Mouse (Mus musculus): ENCODE results near the gene Alpl. TPM values are rescaled to one million over a fixed set of nuclear protein-coding genes. Genes with fewer than 3 reads are reported as not detected.

Alpl gene
- polyA plus RNA-seq (2015; fragmentation: Nextera tagmentation; extraction: Ambion mirVana), result 11.9 and 15.5 TPM in 2 replicates

GRCm38 (mm10) chr4:137795611-137796557, at the start of gene Alpl:
Alpl (minus strand) TSS chr4:137796384.
- peak; percentile 63 for ATAC-seq (ENCODE audit: low read depth)
- Histone ChIP-seq H3K27me3 (ENCODE audit: control insufficient read depth, insufficient read depth, low read depth, low read length) (peaks cover 41% of the 10 kb centered on the region), H3K4me2 (ENCODE audit: low read depth, low read length) (peak within 1 kb of the TSS; percentile 51), H3K9ac (ENCODE audit: low read depth, low read length) (peak within 1 kb of the TSS; percentile 42), H3K9me3 (replicated peaks; ENCODE audit: control insufficient read depth, low read length) (no peaks in the 10 kb centered on the region), H3K4me3 (ENCODE audit: low read depth, low read length) (peak within 1 kb of the TSS; percentile 52), H3K27ac (ENCODE audit: low read length) (no peak within 1 kb of the TSS), H3K36me3 (ENCODE audit: control insufficient read depth, insufficient read depth) (no peaks in the 10 kb centered on the region), H3K4me1 (ENCODE audit: control insufficient read depth, low read depth, low read length) (no peaks in the 10 kb centered on the region; the same call in 1 of the 2 replicates)
- 2% methylated on average over 75 of the region's 78 CpGs for WGBS (ENCODE audit: insufficient replicate concordance)

GRCm38 (mm10) chr4:137844656-137845055, 48.5 kb upstream of the Alpl start:
- Histone ChIP-seq H3K4me1 (ENCODE audit: control insufficient read depth, low read depth, low read length) (no peaks in the 10 kb centered on the region), H3K9me3 (replicated peaks; ENCODE audit: control insufficient read depth, low read length) (no peaks in the 10 kb centered on the region), H3K4me3 (ENCODE audit: low read depth, low read length) (no peak overlapping the region), H3K27me3 (ENCODE audit: control insufficient read depth, insufficient read depth, low read depth, low read length) (no peaks in the 10 kb centered on the region), H3K36me3 (ENCODE audit: control insufficient read depth, insufficient read depth) (no peaks in the 10 kb centered on the region), H3K9ac (ENCODE audit: low read depth, low read length) (no peak overlapping the region), H3K27ac (ENCODE audit: low read length) (no peak overlapping the region), H3K4me2 (ENCODE audit: low read depth, low read length) (no peak overlapping the region)
- no peak for ATAC-seq (ENCODE audit: low read depth)
- 21% methylated on average over 11 of the region's 11 CpGs for whole genome bisulfite sequencing (ENCODE audit: insufficient replicate concordance)

- WGBS (ENCODE audit: insufficient replicate concordance), result 71% methylated on average over 5 of the region's 5 CpGs
- H3K36me3 ChIP-seq (ENCODE audit: control insufficient read depth, insufficient read depth), result no peaks in the 10 kb centered on the region
- no peak overlapping the region for H3K9ac ChIP-seq (ENCODE audit: low read depth, low read length)
- no peak for ATAC-seq (ENCODE audit: low read depth)
- no peaks in the 10 kb centered on the region for H3K27me3 ChIP-seq (ENCODE audit: control insufficient read depth, insufficient read depth, low read depth, low read length)
- no peaks in the 10 kb centered on the region for H3K4me1 ChIP-seq (ENCODE audit: control insufficient read depth, low read depth, low read length)
- H3K4me2 ChIP-seq (ENCODE audit: low read depth, low read length), result no peak overlapping the region
- no peak overlapping the region for H3K4me3 ChIP-seq (ENCODE audit: low read depth, low read length)
- H3K27ac ChIP-seq (ENCODE audit: low read length), result no peak overlapping the region
- H3K9me3 ChIP-seq (replicated peaks; ENCODE audit: control insufficient read depth, low read length), result no peaks in the 10 kb centered on the region
Observed at GRCm38 (mm10) chr4:137839452-137839851, 43.3 kb upstream of the Alpl start.

- no peak overlapping the region for H3K4me3 ChIP-seq (ENCODE audit: low read depth, low read length)
- ATAC-seq (ENCODE audit: low read depth), result no peak
- no peaks in the 10 kb centered on the region for H3K27me3 ChIP-seq (ENCODE audit: control insufficient read depth, insufficient read depth, low read depth, low read length)
- H3K27ac ChIP-seq (ENCODE audit: low read length), result no peak overlapping the region
- 76% methylated on average over 2 of the region's 2 CpGs for WGBS (ENCODE audit: insufficient replicate concordance)
- H3K4me1 ChIP-seq (ENCODE audit: control insufficient read depth, low read depth, low read length), result no peaks in the 10 kb centered on the region
- no peaks in the 10 kb centered on the region for H3K9me3 ChIP-seq (replicated peaks; ENCODE audit: control insufficient read depth, low read length)
- no peak overlapping the region for H3K9ac ChIP-seq (ENCODE audit: low read depth, low read length)
- no peaks in the 10 kb centered on the region for H3K36me3 ChIP-seq (ENCODE audit: control insufficient read depth, insufficient read depth)
- no peak overlapping the region for H3K4me2 ChIP-seq (ENCODE audit: low read depth, low read length)
Observed at GRCm38 (mm10) chr4:137838791-137839190, 42.6 kb upstream of the Alpl start.

GRCm38 (mm10) chr4:137837792-137838191, 41.6 kb upstream of the Alpl start:
- no peak overlapping the region for H3K4me3 ChIP-seq (ENCODE audit: low read depth, low read length)
- no peak overlapping the region for H3K9ac ChIP-seq (ENCODE audit: low read depth, low read length)
- H3K4me2 ChIP-seq (ENCODE audit: low read depth, low read length), result no peak overlapping the region
- H3K9me3 ChIP-seq (replicated peaks; ENCODE audit: control insufficient read depth, low read length), result no peaks in the 10 kb centered on the region
- no peaks in the 10 kb centered on the region for H3K4me1 ChIP-seq (ENCODE audit: control insufficient read depth, low read depth, low read length)
- 59% methylated on average over 8 of the region's 8 CpGs for WGBS (ENCODE audit: insufficient replicate concordance)
- no peak for ATAC-seq (ENCODE audit: low read depth)
- no peaks in the 10 kb centered on the region for H3K36me3 ChIP-seq (ENCODE audit: control insufficient read depth, insufficient read depth)
- no peaks in the 10 kb centered on the region for H3K27me3 ChIP-seq (ENCODE audit: control insufficient read depth, insufficient read depth, low read depth, low read length)
- H3K27ac ChIP-seq (ENCODE audit: low read length), result no peak overlapping the region

GRCm38 (mm10) chr4:137836741-137837140, 40.6 kb upstream of the Alpl start:
- no peak for ATAC-seq (ENCODE audit: low read depth)
- Histone ChIP-seq H3K4me1 (ENCODE audit: control insufficient read depth, low read depth, low read length) (no peaks in the 10 kb centered on the region), H3K27me3 (ENCODE audit: control insufficient read depth, insufficient read depth, low read depth, low read length) (no peaks in the 10 kb centered on the region), H3K27ac (ENCODE audit: low read length) (no peak overlapping the region), H3K36me3 (ENCODE audit: control insufficient read depth, insufficient read depth) (no peaks in the 10 kb centered on the region), H3K4me2 (ENCODE audit: low read depth, low read length) (no peak overlapping the region), H3K9ac (ENCODE audit: low read depth, low read length) (no peak overlapping the region), H3K4me3 (ENCODE audit: low read depth, low read length) (no peak overlapping the region), H3K9me3 (replicated peaks; ENCODE audit: control insufficient read depth, low read length) (no peaks in the 10 kb centered on the region)
- WGBS (ENCODE audit: insufficient replicate concordance), result 60% methylated on average over 5 of the region's 5 CpGs

DNA sequence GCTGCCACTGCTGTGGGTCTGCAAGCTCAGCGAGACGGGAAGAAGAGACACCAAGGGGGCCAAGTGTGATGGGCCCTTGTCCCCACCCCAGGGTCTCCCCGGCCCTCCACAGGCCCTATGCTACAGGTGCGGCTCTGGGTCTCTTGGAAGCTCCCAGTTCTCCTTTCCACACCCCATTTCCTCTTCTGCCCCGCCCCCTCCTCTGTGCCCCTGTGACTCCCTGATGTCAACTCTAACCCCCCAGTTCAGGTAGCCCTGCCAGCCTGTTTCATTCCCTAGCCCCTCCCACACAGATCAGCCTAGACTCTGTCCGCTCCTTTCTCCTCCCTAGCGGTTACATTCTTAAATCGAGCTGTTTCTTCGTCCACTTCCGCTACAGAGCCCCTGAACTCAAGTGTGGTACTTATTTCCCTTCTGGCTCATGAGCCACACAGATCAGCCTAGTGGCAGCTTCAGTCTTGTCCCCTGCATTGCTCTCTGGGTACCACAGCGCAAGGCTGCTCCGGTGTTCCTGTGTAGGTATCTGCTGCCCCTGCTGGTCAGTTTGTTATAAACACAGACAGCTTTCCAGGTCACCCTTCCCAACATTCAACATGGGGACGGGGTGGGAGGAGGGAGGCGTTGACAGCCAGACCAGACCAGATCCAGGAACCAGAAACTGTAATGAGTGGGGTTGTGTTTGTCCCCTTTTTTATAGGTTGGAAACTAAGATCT, 39.6 kb upstream of the Alpl start:
- H3K27ac ChIP-seq (ENCODE audit: low read length), result no peak overlapping the region
- H3K9me3 ChIP-seq (replicated peaks; ENCODE audit: control insufficient read depth, low read length), result no peaks in the 10 kb centered on the region
- no peaks in the 10 kb centered on the region for H3K4me1 ChIP-seq (ENCODE audit: control insufficient read depth, low read depth, low read length)
- no peaks in the 10 kb centered on the region for H3K36me3 ChIP-seq (ENCODE audit: control insufficient read depth, insufficient read depth)
- ATAC-seq (ENCODE audit: low read depth), result peak; percentile 48; the same call in 1 of the 2 replicates
- H3K27me3 ChIP-seq (ENCODE audit: control insufficient read depth, insufficient read depth, low read depth, low read length), result no peaks in the 10 kb centered on the region
- WGBS (ENCODE audit: insufficient replicate concordance), result 15% methylated on average over 14 of the region's 14 CpGs
- no peak overlapping the region for H3K4me3 ChIP-seq (ENCODE audit: low read depth, low read length)
- no peak overlapping the region for H3K9ac ChIP-seq (ENCODE audit: low read depth, low read length)
- H3K4me2 ChIP-seq (ENCODE audit: low read depth, low read length), result no peak overlapping the region

DNA sequence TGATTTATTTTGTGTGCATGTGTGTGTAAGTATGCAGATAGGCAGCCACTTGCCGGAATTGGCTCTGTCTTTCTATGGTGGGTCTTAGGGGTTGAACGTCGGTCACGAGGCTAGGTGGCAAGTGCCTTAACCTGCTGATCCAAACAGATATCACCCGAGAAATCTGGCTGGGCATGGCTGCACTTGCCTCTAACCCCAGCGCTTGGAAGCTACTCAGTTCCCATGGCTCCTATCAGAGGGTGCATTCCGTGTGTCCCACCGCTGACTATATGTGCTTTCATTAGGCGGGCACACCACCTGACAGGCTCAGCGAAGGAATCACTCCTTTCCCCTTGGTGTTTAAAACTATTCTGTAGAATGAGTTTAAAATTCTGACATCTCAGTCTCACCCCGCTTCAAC, 35.4 kb upstream of the Alpl start:
- H3K27ac ChIP-seq (ENCODE audit: low read length), result no peak overlapping the region
- no peak overlapping the region for H3K4me2 ChIP-seq (ENCODE audit: low read depth, low read length)
- no peak for ATAC-seq (ENCODE audit: low read depth)
- H3K4me1 ChIP-seq (ENCODE audit: control insufficient read depth, low read depth, low read length), result no peaks in the 10 kb centered on the region
- no peak overlapping the region for H3K9ac ChIP-seq (ENCODE audit: low read depth, low read length)
- WGBS (ENCODE audit: insufficient replicate concordance), result 68% methylated on average over 11 of the region's 11 CpGs
- H3K36me3 ChIP-seq (ENCODE audit: control insufficient read depth, insufficient read depth), result no peaks in the 10 kb centered on the region
- H3K9me3 ChIP-seq (replicated peaks; ENCODE audit: control insufficient read depth, low read length), result no peaks in the 10 kb centered on the region
- peaks cover 2% of the 10 kb centered on the region; the same call in 1 of the 2 replicates for H3K27me3 ChIP-seq (ENCODE audit: control insufficient read depth, insufficient read depth, low read depth, low read length)
- H3K4me3 ChIP-seq (ENCODE audit: low read depth, low read length), result no peak overlapping the region

- H3K9me3 ChIP-seq (replicated peaks; ENCODE audit: control insufficient read depth, low read length), result no peaks in the 10 kb centered on the region
- ATAC-seq (ENCODE audit: low read depth), result no peak
- H3K27me3 ChIP-seq (ENCODE audit: control insufficient read depth, insufficient read depth, low read depth, low read length), result peaks cover 2% of the 10 kb centered on the region; the same call in 1 of the 2 replicates
- H3K4me1 ChIP-seq (ENCODE audit: control insufficient read depth, low read depth, low read length), result no peaks in the 10 kb centered on the region
- 35% methylated on average over 6 of the region's 6 CpGs for WGBS (ENCODE audit: insufficient replicate concordance)
- H3K4me3 ChIP-seq (ENCODE audit: low read depth, low read length), result no peak overlapping the region
- no peak overlapping the region for H3K4me2 ChIP-seq (ENCODE audit: low read depth, low read length)
- no peaks in the 10 kb centered on the region for H3K36me3 ChIP-seq (ENCODE audit: control insufficient read depth, insufficient read depth)
- no peak overlapping the region for H3K9ac ChIP-seq (ENCODE audit: low read depth, low read length)
- H3K27ac ChIP-seq (ENCODE audit: low read length), result no peak overlapping the region
Observed at GRCm38 (mm10) chr4:137830380-137830779, 34.2 kb upstream of the Alpl start.

Measured in liver, embryonic 16.5 days (tissue).